Mouse (Mus musculus): ENCODE data around the gene Gm15130. TPM values are rescaled to one million over a fixed set of nuclear protein-coding genes. Genes with fewer than 3 reads are reported as not detected.

Gene Gm15130
- polyA plus RNA-seq (2012; rRNA removed), result not detected in 2 replicates

DNA sequence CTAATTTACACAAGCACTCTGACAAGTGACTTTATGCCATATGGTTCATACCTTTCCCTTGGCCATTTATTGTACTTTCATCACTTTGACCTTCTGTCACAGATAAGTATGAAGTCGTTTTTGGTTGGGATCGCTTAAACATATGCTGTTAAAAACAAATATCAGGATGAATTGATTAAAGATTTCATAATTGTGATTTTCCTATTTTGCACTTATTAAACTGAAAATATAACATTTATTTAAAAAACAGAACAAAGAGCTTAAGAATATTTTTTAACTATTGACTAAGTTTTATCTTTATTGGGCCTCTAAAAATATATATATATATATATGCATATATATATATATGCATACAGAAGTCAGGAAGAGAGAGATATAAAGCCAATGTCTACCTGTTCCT lies at the start of gene Gm15130:
Gene Gm15130, minus strand, starts transcription at position 101 of the 400 bp plus-strand sequence.

GRCm38 (mm10) chr2:111105882-111106281 lies 46.9 kb downstream of the Gm15130 start, which contains the start of gene Gm13941:
Gm13941 (minus strand) TSS chr2:111105982.

Other genes starting within 250 kb of the Gm15130 start
- gene Ano3, start 202.0 kb downstream of the Gm15130 start, polyA plus RNA-seq (2012; rRNA removed), result 0.02 TPM in 1 of 2 replicates, not detected in the other
- gene Gm13941, start 47.0 kb downstream of the Gm15130 start, polyA plus RNA-seq (2012; rRNA removed), result not detected in 2 replicates
- not detected in 2 replicates for gene 4930430A15Rik, start 76.7 kb upstream of the Gm15130 start, polyA plus RNA-seq (2012; rRNA removed)
- gene Olfr1275, start 82.3 kb upstream of the Gm15130 start, polyA plus RNA-seq (2012; rRNA removed), result not detected in 2 replicates
- gene Olfr1276, start 101.6 kb upstream of the Gm15130 start, polyA plus RNA-seq (2012; rRNA removed), result not detected in 2 replicates
- gene Olfr1277, start 121.2 kb upstream of the Gm15130 start, polyA plus RNA-seq (2012; rRNA removed), result not detected in 2 replicates
- gene Olfr1278, start 137.2 kb upstream of the Gm15130 start, polyA plus RNA-seq (2012; rRNA removed), result not detected in 2 replicates
- not detected in 2 replicates for gene Olfr1279, start 147.7 kb upstream of the Gm15130 start, polyA plus RNA-seq (2012; rRNA removed)
- not detected in 2 replicates for gene Olfr1280, start 161.1 kb upstream of the Gm15130 start, polyA plus RNA-seq (2012; rRNA removed)
- gene Olfr1281, start 173.6 kb upstream of the Gm15130 start, polyA plus RNA-seq (2012; rRNA removed), result not detected in 2 replicates
- not detected in 2 replicates for gene Olfr1282, start 183.1 kb upstream of the Gm15130 start, polyA plus RNA-seq (2012; rRNA removed)
- gene Olfr1283, start 213.9 kb upstream of the Gm15130 start, polyA plus RNA-seq (2012; rRNA removed), result not detected in 2 replicates
- gene Olfr1284, start 222.6 kb upstream of the Gm15130 start, polyA plus RNA-seq (2012; rRNA removed), result not detected in 2 replicates